Mouse (Mus musculus) left cerebral cortex, adult 18-20 months (tissue): ENCODE measurements at regions not wholly inside any gene's neighbourhood (a gene's known extent, or its start where the extent isn't known, plus 50 kb on each side); places are given as distances from the start of the nearest gene placed in this dataset.

Source experiments
- DNase-seq, 2 experiments: peaks; one replicate each; pipeline ENCODE4 v3.0.0; 2021 to 2022; ENCODE audit warnings: low spot score in 2 of 2, mixed read lengths in 1 of 2

GRCm38 (mm10) chr3:8751356-8751755 is 858.5 kb downstream of the Zfp704 start:
- no peak for DNase-seq

- DNase-seq = no peak
Measured at GRCm38 (mm10) chr3:8750858-8751257, 859.0 kb downstream of the Zfp704 start.

DNA sequence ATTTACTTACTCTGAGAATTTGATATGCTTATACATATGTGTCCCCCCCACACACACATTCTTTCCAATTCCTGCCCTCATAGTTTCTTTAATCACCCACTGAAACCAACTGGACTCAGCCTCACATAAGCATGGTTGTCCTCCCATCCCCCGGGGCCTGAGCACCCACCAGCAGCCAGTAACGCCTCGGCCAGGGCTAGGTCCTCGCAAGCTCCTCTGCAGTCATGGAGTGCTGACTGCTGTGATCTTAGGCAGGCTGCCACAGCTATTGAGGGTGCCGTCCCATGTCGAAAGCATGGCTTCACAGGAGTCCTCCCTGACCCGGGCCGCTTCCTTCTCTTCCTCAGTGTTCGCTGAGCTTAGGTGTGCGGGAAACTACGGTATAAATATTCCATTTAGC is 859.7 kb downstream of the Zfp704 start:
- DNase-seq = no peak

- no peak for DNase-seq
Measured at GRCm38 (mm10) chr3:8747201-8747600, 862.7 kb downstream of the Zfp704 start.

DNA sequence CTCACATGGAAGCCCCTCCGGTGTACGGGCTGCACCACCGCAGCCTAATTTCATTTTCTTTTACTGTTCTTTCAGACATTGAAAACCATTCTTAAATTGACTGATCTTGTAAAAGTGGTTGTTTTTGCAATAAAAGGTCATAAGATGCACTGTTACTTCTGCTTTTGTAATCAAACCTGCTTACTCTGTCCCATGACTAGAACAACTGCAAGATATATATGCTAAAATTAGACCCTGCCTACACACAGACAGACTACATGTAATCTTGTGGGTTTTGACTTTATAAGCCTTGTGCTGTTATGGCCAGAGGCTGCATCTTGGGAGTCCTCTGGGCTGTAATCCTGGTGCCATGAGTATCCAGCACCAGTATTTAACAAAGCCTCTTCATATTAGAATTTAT is 863.2 kb downstream of the Zfp704 start:
- no peak for DNase-seq

- no peak for DNase-seq
Measured at GRCm38 (mm10) chr3:8746037-8746436, 863.8 kb downstream of the Zfp704 start.

GRCm38 (mm10) chr3:8744857-8745256 is 865.0 kb downstream of the Zfp704 start:
- no peak for DNase-seq

DNA sequence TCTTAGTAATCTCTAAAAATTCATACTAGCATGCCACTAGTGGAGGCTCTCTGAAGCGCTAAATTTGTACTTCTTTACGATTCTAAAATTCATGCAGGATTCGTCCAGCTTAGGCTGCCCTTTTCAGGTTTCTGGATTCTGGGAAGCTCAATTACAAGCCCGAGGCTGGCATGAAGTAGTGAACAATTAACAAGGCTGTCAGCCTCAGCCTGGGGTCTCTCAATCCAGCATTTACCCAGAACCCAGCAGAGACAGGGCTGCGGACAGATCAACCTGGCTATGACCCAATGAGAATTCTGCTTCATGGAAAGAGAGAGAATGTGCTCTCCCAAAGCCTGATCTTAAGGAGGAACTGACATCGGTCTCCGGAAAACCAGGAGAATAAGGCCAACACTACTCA is 866.2 kb downstream of the Zfp704 start:
- no peak for DNase-seq

- DNase-seq = no peak
Measured at GRCm38 (mm10) chr3:8741266-8742023, 868.4 kb downstream of the Zfp704 start.

DNA sequence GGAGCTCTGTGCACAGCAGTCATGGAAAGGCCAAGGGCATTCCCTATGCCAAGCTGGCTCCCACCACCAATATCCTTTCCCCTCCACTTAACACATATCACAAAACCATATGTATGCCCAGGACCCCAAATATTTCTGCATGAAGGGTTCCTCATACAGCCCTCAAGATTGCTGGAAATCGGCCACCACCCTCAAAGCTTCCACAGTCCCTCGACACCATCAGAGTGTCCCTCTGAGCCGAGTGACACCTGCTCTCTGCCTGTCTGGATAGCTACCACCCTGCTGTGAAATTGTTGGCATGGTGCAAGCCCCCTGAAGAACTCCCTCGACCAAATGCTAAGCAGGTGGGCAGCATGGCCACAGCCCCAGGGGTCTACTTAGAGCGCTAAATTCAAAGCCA is 869.2 kb downstream of the Zfp704 start:
- DNase-seq = no peak

DNA sequence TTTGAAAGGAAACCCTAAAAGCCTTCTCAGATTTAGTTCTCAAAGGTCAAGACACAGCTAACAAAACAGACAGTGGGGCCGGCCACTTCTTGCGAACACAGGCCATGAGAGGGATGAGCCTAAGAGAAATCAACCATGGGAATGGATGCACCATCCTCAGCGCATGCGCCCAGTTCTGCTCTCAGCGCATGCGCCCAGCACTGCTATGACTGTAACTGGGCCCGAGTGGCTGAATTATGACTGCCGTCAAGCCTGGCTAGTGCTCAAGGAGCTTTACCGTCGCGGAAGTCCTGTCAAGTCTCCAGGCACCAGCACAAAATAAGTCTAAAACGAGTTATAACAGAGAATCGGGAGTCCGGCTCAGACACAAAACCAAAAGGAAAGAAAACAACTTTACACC is 870.6 kb downstream of the Zfp704 start:
- DNase-seq = no peak

GRCm38 (mm10) chr3:8736239-8736953 is 873.5 kb downstream of the Zfp704 start:
- DNase-seq = no peak

DNA sequence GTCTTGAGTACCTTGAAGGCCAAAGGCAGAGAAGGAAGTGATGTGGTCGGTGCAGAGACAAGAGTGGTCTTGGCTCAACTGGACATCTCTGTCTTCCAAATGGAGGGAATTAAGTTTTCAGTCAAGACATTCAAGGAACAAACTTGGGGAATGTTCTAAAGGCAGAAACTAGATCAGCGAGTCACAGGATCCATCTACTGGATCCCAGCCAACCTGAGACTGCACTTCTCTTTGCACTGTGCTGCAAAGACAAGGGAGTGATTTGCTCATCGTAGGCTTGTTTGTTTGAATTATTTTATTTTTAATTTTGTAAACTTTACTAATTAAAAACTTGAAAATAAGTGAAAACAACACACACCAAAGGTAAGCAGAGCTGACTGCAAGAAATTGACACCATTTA is 875.8 kb downstream of the Zfp704 start:
- no peak for DNase-seq

DNA sequence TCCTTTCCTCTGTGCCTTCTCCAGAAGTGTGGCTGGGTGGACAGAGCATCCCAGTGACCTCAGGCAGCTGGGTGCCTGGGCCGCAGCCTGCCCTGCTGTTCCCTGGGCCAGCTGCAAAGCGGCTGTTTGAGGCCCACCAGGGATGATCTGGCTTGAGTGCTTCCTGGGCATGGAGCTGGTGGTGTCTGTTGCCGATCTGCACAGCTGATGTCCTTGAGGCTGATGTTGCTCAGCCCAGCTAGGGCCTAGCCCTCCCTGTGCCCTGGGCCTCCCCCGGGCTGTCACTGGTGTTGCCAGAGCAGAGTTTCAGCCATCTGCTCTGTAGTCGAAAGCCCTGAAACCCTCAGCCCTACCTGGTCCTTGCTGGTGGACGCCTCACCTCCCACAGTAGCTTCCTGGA is 878.5 kb downstream of the Zfp704 start:
- no peak for DNase-seq

DNA sequence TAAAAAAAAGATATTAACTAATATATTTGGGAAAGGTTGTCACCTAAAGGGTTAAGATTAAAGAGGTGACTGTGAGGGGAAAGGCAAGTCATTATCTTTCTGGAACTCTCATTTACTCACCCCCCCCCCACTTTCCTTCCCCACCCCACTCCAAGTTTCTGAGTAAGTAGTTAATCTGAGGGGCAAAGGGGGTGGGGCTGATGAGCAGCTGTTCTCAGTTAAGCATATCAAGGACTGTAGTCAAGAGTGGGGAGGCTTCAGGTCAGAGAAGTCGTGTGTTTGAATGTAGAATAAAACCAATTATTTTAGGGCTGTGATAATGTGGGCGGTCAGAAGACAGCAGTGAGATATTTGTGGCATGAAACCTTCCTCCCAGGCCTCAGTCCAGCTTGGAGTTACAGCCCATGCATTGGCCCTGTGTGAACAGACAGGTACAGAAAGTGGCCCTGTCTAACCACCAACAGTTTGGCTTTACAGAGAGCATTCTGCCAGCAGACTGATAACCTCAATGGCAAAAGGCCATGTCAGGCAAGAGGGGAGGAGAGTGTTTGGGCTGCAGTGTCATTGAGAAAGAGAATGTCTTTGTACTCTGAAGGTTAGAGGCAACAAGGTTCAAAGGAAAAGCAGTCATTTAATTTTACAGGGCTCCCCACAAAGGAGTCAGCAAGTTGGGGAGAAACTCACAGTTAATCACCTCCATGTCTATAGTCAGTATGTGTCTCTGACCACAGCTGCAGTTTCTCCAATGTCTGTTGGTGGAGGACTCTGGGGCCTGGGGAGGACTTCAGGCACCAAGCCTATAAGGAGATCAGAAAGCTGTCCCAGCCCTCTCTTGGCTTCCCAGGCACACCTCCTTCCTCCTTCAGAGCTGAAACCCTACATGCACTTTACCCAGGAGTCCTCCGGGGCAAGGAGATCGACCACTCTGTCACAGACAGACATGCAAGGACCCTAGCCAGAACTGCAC is 888.0 kb downstream of the Zfp704 start:
- no peak for DNase-seq

- no peak for DNase-seq
Measured at GRCm38 (mm10) chr3:8720586-8721100, 889.2 kb downstream of the Zfp704 start.

- no peak for DNase-seq
Measured at GRCm38 (mm10) chr3:8718206-8718605, 891.7 kb downstream of the Zfp704 start.

GRCm38 (mm10) chr3:8717334-8717812 is 892.5 kb downstream of the Zfp704 start:
- DNase-seq = peak; percentile 25 to 53
